Mouse (Mus musculus): ENCODE measurements around the gene Col13a1.

Gene Col13a1

DNA sequence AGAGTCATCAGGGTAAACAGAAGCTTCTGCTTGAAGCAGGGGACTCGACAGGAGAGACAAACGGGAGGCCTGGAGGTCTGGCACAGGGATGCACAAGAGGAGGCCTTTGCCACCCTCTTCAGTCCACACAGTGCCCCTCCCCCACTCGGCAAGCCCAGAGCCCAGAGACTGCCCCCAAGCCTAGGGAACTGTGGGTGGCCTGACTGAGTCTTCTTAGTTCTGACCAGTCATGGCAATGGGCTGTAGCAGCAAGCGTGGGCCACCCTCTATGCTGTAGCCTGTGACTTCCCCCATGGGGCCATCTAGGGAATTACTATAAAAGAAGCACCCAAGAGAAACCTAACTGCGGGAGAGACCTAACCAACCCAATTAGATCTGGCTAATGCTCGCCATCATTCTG lies 1.9 kb downstream of the Col13a1 start:
- in situ Hi-C loops (cut with MboI; ENCODE audit: low pct_unique_long_range_greater_than_20kb in 1 of 2, low sequenced_read_pairs in 2 of 2, unreplicated experiment in 1 of 2): loop anchor here in 1 of 2 experiments (5.0 to 10.0 kb wide), 2 partner anchors 100 to 222 kb away; no protein-coding TSS in a partner anchor

DNA sequence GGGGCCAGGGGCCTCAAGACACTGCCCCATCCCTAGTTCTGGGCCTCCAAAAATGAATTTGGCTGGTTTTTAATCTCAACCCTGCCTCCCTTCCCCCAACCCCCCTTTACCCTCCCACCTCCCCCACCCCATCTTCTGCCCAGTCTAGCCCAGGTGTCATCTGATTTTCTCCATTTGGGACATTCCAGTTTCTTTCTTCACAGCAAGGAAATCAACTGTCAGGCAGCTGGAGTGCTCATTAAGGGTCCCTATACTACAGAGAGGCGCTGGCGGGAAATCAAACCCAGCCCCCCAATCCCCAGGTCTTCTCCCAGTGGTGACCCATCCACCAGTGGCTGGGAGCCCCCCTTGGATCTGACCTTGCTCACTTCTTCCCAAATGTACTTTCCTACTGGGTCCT lies 4.3 kb downstream of the Col13a1 start:
- in situ Hi-C loops (cut with MboI; ENCODE audit: low pct_unique_long_range_greater_than_20kb in 1 of 2, low sequenced_read_pairs in 2 of 2, unreplicated experiment in 1 of 2): loop anchor here (5.0 to 10.0 kb wide), 2 partner anchors 97 to 220 kb away; no protein-coding TSS in a partner anchor

DNA sequence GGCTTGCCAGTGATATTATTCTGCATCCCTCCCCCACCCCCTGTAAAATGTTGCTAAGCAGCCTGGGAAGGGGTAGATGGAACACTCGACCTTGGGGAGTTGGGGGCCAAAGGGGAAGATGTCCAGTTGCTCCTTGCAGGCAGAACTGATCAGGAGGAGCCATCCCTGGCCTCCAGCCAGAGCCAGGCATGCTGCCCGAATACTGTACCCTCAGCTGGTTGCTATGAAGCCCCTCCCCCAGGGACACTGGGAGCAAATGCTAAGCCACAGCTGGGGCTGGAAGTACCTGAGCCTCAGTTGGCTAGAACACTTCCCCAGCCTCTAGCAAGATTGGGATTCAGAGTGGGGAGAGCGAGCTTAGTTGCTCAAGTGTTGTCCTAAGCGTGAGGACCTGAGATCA lies 6.9 kb downstream of the Col13a1 start:
- in situ Hi-C loops (cut with MboI; ENCODE audit: low pct_unique_long_range_greater_than_20kb in 1 of 2, low sequenced_read_pairs in 2 of 2, unreplicated experiment in 1 of 2): loop anchor here (5.0 to 10.0 kb wide), 2 partner anchors 95 to 217 kb away; no protein-coding TSS in a partner anchor

DNA sequence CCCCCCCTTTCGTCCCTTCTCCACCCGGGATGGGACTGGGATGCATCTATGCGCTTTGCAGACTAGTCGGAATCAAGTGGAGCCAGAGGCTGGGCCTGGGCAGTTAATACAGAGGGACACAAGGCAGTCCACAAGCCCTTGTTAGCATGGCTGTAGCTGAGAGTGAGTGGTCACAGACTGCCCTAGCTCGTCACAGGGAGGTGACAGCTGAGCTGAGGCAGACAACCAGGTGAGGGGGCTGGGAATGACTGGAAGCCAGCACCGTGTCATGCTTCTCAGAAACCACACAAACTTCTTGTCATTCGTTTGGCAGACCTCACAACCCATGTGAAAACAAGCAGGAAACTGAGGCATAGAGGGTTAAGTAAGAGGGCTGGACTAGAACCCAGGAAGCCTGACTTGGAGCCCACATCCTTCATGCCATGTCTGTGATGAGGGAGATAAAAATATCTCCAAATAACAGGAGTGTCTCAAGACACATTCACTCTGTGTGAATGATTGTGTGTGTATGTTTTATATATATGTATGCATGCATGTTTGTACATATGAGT lies 10.8 kb downstream of the Col13a1 start:
- in situ Hi-C loops (cut with MboI; ENCODE audit: low pct_unique_long_range_greater_than_20kb in 1 of 2, low sequenced_read_pairs in 2 of 2, unreplicated experiment in 1 of 2): no loop called here

DNA sequence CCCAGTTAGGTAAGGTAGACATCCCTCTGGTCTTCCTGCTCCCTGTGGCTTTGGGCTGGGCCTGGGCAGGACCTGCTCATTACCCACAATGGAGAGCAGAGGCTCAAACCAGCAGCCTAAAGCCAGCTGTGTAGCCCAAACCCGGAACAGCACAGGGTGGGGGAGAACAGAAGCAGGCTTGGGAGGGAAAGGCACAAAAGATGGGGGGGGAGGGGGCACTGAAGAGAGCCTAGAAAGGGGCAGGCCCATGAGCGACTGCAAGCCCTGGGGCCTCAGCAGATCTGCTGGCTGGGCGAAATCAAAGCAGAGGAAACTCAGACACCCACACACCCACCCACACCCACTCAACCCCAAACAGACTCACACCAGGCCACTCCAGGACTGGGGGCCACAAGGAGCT lies 11.7 kb downstream of the Col13a1 start:
- in situ Hi-C loops (cut with MboI; ENCODE audit: low pct_unique_long_range_greater_than_20kb in 1 of 2, low sequenced_read_pairs in 2 of 2, unreplicated experiment in 1 of 2): no loop called here

DNA sequence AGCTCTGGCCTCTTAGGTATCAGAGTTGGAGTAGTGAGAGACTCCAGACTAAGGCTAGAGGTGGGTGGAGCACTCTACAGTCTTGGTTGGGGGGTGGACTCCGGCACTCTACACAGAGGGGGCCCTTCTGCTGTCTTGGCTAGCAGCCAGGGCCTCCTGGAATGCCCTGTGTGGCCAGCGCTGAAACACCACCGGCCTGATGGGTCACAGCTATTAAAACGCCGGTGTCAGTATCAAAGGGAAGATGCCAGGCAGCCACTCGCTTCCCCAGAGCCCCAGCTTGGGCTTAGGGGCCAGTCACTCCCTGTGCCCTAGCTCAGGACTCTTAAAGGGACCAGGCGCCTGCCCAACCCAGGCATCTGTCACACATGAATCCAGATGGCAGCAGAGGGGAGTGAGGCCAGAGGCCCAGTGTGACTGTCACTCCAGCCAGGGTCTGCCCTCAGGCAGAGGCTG lies 13.5 kb downstream of the Col13a1 start:
- in situ Hi-C loops (cut with MboI; ENCODE audit: low pct_unique_long_range_greater_than_20kb in 1 of 2, low sequenced_read_pairs in 2 of 2, unreplicated experiment in 1 of 2): no loop called here

DNA sequence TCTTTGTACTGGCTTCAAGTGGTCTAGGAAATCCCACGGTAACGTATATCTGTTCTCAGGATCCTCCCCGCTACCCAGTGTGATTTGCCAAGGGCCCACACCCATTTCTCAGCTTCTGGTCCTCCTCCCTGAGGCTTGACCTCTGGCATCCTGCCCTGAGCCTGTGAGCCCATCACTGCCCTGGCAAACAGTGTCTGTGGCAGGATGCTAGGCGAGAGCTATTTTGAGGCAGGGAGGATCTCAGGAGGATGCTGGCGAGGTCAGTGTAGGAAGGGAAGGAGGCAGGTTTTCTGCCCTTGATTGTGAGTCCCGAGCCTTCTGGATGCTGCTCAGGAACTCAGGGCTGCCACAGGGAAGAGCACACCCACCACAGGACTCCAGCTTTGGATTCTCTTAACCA lies 22.2 kb downstream of the Col13a1 start:
- in situ Hi-C loops (cut with MboI; ENCODE audit: low pct_unique_long_range_greater_than_20kb in 1 of 2, low sequenced_read_pairs in 2 of 2, unreplicated experiment in 1 of 2): no loop called here

DNA sequence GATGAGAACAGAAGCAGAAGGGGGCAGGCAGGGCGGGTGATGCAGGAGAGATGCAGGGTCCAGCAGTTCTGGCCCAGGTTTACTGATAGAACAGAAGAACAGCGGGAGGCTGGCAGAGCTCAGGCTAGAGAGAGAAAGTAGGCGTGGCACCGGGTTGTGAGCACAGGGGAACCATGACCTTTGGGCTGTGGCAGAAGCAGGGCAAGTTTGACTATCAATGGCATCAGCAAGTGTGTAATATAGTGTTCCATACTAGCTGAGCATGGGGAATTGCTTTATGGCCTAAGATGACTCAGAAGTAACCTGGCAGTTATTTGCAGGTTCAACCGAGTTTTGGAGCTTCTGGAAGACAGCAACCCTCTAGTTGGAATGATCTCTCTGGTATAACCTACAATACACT lies 25.0 kb downstream of the Col13a1 start:
- in situ Hi-C loops (cut with MboI; ENCODE audit: low pct_unique_long_range_greater_than_20kb in 1 of 2, low sequenced_read_pairs in 2 of 2, unreplicated experiment in 1 of 2): no loop called here

DNA sequence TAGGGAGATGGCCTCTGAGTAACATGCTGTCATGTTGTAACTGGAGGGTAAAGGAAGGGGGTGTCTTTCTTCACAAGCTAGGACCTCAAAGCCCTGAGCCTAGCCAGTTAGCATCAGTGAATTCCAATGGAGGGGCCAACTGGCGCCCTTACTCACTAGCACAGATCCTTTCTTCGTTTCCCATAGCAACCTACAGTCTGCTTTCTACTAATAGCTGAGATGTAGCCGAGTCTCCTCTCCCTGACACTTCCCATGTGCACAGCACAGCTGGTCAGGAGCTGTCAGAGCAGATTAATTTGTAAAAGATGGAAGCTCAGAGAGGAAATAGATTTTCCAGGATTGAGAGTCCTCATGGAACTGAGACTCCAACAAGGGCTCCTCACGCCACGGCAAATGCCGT lies 29.4 kb downstream of the Col13a1 start:
- in situ Hi-C loops (cut with MboI; ENCODE audit: low pct_unique_long_range_greater_than_20kb in 1 of 2, low sequenced_read_pairs in 2 of 2, unreplicated experiment in 1 of 2): no loop called here

DNA sequence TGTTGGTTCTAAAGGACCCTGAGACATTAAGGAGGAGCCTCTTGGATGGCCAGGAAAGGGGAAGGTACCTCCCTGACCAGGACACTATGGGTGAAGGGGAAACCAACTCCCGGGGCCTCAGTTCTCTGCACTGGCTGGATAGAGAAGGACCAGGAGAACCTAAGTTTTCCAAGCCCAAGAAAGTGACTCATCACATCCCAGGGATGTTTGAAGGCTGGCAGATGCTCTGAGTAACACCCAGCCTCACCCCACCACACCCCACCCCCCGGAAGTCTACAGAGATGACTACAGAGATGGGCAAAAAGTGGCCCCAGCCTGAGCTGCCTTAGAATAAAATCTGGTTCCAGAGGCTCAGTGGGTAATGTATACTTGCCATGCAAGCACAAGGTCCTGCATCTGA lies 34.5 kb downstream of the Col13a1 start:
- in situ Hi-C loops (cut with MboI; ENCODE audit: low pct_unique_long_range_greater_than_20kb in 1 of 2, low sequenced_read_pairs in 2 of 2, unreplicated experiment in 1 of 2): no loop called here

DNA sequence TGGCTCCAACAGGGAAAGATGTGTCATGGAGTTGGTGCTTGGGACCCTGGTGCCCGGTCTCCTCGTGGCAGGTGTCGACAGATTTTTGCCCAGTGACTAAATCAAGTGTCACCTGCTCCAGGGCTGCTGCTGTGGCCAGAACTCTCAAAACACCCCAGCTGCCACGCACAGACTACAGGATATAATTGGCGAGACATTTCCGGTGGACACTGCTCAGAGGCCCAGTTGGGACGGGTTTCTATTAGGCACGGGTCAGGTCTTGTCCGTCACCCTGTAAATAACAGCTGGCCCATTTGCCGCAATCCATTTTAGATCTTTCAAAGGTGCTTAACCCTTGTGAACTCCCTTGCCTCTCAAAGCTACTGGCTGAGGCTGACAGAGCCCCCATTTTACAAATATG lies 35.4 kb downstream of the Col13a1 start:
- in situ Hi-C loops (cut with MboI; ENCODE audit: low pct_unique_long_range_greater_than_20kb in 1 of 2, low sequenced_read_pairs in 2 of 2, unreplicated experiment in 1 of 2): no loop called here

DNA sequence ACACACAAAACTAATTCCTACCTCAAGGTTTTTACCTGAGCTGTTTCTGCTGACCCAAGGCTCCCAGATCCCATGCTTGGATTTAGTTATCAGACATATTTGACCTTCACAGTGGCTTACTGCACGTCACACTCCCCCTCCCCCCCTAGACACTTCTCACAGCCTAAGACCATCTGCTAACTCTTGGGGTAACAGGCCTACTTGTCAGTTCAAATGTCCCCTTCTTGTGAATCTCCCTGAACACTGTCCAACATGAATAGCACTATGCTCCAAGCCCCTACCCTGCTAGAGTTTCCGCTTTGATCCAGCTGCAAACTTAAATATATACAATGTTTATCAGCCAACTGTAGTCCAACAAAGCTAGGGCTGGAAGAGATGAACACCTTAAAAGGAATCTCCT lies 36.2 kb downstream of the Col13a1 start:
- in situ Hi-C loops (cut with MboI; ENCODE audit: low pct_unique_long_range_greater_than_20kb in 1 of 2, low sequenced_read_pairs in 2 of 2, unreplicated experiment in 1 of 2): no loop called here

DNA sequence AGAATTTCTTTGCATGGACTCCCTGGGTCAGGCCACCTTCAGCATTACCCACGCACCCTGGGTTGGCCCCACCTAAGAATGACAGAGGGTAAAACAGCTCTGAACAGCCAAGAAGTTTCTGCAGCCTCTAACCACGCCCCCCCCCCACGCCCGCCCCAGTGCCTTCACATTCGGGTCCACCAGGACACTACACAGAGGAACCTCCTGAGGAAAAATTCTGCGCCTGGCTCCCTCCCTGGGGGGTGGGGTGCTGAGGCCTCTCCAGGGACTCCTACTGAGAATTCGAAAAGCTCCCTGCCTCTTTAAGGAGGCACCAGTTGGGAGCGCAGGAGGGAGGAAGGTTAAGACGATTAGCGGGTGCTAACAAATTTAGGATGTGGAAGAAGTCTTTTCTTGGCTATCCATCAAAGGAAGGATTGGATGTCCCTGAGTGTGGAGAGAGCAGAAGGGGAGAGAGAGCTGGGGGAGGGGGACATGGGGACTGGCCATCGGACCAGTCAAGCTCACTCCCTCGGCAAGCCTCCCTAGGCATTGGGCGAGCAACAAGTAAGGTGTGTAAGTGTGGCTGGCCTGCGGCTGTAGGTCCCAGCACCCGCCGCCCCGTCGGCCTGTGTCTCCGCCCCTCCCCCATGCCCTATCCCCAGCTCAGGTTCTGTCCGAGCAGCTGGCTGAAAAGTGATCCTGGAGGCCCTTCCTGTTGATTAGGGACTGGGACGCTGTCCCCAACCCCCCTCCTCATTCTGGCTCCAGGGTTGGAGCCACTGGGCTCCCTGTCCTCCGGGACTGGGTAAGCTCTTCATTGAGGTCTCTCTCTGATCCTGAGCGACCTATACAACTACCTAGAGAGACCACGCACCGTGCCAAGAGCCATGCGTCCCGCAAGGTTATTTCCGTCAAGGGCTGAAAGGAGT lies 42.4 kb downstream of the Col13a1 start:
- in situ Hi-C loops (cut with MboI; ENCODE audit: low pct_unique_long_range_greater_than_20kb in 1 of 2, low sequenced_read_pairs in 2 of 2, unreplicated experiment in 1 of 2): no loop called here

DNA sequence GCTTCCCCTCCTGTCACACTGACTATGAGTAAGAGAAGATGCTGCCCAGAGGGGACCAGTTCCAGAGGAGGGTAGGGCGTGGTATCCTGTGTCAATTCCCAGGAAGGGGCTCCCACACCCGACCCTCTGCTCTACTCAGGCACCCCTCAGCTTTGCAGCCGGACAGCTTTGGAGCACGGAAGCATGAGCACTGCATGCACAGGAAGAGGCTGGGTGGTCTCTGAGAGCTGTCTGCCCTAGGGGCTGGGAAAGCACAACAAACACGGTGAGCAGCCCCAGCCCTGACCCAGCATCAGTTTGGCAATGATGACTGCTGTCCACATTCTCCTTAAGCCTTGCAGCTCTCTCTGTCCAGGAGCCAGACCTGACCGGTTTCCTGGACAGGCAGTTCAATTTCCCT lies 47.2 kb downstream of the Col13a1 start:
- in situ Hi-C loops (cut with MboI; ENCODE audit: low pct_unique_long_range_greater_than_20kb in 1 of 2, low sequenced_read_pairs in 2 of 2, unreplicated experiment in 1 of 2): no loop called here

DNA sequence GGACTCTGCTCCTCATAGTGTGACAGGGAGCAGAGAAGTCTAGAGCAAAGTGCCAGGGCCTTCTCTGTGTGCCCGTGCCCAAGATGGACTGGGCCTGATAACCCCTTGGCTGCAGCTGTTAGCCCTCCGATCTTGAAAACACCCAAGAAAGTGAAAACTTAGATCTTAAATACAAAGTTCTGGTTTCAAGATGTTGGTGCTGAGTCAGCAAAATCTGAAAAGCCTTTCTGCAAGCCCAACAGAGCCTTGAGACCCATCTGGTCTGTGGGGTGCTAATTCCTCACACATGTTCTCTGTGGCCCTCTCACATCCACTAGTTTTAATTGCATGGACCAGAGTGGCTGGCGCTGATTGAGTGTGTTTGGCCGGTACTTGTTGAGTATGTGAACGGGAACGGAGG lies 49.0 kb downstream of the Col13a1 start:
- in situ Hi-C loops (cut with MboI; ENCODE audit: low pct_unique_long_range_greater_than_20kb in 1 of 2, low sequenced_read_pairs in 2 of 2, unreplicated experiment in 1 of 2): no loop called here

DNA sequence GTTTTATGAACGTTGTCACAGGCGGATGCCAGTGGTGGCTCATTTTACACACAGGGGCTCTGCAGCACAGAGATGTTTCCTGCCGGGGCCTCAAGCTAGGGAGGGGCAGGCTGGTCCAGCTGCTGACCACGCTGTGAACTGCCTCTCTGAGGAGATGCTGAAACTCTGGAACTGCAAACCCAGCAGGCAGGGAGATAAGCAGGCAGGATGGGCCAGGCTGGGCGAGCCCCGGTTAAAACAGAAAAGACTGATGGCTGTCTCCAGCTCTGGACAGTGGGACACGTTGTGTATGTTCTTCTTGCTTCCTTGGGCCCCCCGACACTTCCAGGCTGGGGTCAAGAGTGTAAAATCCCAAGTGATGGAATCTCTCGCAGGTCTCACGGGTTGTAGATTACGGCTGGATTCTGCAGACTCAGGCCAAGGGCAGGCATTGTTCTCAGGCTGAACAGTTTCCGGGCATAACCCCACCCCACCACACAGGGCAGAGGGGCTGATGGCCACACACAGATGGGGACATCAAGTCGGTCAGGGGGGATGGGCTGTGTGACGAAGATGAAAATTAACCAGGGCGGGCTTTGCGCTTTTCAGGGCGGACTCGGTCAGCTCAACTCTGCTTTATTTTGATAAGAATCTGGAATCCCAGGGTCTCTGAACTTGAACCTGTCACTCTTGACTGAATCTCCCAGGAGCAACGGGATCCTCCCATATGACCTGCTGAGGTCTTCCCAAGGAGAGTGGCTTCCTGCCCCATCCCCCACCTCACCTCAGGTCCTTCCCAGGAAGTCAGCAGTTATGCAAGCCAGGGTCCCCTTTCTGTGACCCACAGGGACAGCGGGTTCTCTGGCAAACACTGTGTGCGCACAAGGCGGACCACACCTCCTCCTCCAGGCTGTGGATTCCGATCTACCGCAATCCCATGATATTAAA lies 49.9 kb downstream of the Col13a1 start:
- in situ Hi-C loops (cut with MboI; ENCODE audit: low pct_unique_long_range_greater_than_20kb in 1 of 2, low sequenced_read_pairs in 2 of 2, unreplicated experiment in 1 of 2): no loop called here

DNA sequence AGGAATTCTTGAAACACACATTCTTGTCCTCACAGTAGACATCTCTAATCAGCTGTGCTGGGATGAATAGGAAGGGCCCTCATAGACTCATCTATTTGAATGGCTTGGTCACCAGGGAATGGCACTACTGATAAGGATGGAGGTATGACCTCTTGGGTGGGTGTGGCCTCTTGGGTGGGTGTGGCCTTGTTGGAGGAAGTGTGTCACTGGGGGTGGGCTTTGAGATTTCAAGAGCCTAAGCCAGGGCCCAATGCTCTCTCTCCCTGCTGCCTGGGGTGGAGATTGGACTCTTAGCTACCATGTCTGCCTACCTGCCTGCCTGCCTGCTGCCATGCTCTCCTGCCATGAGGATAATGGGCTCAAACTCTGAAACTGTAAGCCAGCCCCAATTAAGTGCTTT lies 53.2 kb downstream of the Col13a1 start:
- in situ Hi-C loops (cut with MboI; ENCODE audit: low pct_unique_long_range_greater_than_20kb in 1 of 2, low sequenced_read_pairs in 2 of 2, unreplicated experiment in 1 of 2): no loop called here

DNA sequence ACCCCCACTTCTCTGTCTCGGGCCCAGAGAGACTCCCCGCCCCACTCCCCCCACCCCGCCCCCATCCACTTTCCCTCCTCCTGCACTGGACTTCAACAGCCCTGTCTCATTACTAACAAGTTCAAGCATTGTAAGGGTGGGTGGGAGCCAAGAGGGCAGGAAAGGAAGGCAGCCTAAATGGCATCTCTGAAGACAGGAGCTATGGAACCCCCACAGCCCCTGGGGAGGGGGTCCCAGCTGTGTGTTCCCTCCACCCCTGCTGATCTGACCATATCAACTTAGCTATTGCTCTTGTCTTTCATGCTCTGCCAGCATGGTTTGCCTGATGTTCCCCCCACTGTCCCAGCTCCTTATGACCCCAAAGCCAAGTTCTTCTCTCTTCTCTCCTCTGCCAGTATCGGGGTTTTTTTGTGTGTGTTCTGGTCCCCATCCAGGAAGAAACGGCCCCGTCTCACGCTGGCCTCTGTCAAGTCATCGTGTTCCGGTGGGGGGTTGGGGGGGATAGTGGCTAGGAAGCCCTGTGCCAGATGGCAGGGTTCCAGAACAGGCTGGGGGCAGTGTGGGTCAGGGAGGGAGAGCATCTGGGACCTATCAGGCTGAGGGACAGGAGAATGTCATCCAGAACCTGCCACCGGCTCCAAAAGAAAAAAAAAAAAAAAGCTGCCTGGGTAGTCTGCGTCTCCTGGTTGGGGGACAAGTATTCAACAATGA lies 58.1 kb downstream of the Col13a1 start:
- in situ Hi-C loops (cut with MboI; ENCODE audit: low pct_unique_long_range_greater_than_20kb in 1 of 2, low sequenced_read_pairs in 2 of 2, unreplicated experiment in 1 of 2): no loop called here

All from mouse embryonic stem cell (cell line).